Mouse (Mus musculus) cerebellum, adult 9-10 months (tissue): Measurements from ENCODE around the gene Sppl2b.

Source experiments
- DNase-seq: peaks from one replicate; pipeline ENCODE4 v3.0.0; 2022

The Sppl2b gene

DNA sequence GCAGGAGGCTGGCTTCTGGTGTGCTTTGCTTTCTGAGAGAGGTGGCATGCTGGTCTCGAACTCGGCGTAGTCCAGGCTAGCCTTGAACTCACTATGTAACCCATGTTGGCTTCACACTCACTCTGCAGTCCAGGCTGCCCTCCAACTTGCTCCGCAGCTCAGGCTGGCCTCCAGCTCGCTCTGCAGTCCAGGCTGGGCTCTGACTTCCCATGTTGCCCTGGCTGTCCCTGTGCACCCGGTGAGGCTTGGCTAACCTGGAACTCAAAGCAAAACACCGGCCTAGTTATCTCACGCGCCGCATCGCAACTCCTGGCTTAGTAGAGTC lies 636 bp downstream of the Sppl2b start:
- DNase-seq, result no peak

DNA sequence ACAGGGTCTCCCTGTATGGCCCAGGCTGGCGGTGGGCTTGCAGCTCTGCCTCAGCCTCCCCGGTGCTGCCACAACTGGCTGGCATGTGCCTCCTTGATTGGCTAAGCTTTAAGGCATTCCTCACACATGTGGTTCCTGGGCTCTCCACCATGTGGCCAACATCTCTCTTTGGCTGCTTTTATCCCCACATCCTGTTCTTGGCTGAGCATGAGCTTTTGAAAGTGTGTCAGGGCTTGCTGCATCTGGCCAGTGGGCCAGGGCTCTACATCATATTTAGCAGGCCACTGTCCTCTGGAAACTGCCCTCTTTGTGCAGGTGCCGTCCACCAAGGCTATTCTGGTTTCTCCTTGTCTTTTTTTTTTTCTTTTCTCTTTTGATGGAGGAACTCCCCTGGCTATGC lies 1.2 kb downstream of the Sppl2b start:
- DNase-seq, result no peak

DNA sequence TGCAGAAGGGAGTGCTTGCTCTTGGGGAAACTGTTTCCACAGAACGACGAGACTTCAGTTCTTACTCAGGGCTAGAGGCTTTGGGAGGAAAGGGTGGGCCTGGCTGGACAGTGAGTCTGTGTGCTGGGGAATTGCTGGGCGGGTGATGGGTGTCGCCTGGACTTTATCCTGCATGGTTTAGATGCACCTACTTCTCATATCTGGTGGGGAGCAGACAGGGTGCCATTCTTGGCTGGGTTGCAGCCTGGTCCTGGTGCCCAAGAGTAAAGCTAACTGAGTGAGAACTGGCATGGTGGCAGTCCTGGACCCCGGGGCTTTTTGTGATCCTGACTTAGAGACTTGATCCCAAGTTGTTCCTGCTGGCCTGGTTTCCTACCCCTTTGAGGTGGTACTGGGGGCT lies 1.8 kb downstream of the Sppl2b start:
- no peak for DNase-seq

DNA sequence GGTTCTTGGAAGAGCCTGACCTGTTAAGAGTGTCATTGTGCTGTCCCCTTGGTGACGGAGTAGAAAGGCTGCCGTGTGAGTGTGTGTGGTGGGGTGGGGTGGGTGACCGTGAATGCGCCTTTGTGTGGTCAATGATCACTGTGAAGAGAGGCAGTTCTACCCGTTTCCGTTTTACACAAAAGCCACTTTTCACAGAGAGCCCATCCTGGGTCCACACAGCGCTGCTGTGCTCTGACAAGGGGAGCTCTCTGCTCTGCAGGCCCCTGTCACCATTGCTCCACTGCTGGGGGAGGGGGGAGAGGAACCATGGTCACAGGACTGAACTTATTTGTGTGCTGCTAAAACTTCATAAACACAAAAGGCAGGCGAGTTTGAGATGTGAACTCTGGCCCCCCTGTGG lies 2.3 kb downstream of the Sppl2b start:
- DNase-seq, result no peak

- DNase-seq, result no peak
Measured at GRCm38 (mm10) chr10:80857848-80858247, 2.8 kb downstream of the Sppl2b start.

GRCm38 (mm10) chr10:80858350-80858935 lies 3.4 kb downstream of the Sppl2b start:
- DNase-seq, result no peak

GRCm38 (mm10) chr10:80862305-80862704 lies 7.2 kb downstream of the Sppl2b start:
- DNase-seq, result no peak

- peak; percentile 89 for DNase-seq
Measured at GRCm38 (mm10) chr10:80864446-80864845, 9.4 kb downstream of the Sppl2b start.

DNA sequence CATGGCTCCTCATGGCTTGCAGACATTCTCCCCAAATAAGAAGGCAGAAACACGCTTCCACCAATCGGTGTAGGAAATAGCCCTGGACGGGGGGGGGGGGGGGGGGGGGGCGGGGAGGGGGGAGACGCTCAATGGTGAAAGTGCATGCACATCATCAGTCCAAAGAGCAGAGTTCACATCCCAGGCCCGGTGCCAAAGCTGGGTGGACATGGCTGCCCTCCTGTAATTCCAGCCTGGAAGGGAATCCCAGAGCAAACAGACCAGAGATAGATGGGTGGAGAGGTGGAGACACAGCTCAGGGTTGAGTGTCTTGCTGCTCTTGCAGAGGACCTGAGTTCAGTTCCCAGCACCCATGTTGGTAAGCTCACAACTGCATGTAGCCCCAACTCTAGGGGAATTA lies 15.9 kb downstream of the Sppl2b start:
- no peak for DNase-seq

DNA sequence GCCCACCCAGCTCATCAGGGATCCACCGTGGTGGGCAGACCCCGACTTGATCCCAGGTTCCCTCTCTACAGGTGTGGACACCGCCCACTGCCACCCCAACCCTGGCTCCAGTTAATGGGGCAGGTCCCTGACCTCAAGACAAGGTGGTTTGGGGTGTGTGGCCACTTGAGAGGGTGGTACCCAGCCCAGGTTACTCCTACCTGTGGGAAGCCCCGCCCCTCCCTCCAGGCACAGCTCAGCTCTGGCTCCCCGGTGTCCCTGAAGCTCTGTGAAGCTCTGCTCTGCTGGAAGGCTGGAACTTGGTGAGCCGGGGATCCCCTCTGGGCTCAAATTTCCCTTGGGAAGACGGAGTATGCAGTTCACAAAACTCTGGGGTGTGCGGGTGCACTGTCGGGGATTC lies 16.5 kb downstream of the Sppl2b start, which contains the start of gene Tmprss9:
TSS of gene Tmprss9 (plus strand) at position 268 of the 400 bp plus-strand sequence.
- no peak for DNase-seq

DNA sequence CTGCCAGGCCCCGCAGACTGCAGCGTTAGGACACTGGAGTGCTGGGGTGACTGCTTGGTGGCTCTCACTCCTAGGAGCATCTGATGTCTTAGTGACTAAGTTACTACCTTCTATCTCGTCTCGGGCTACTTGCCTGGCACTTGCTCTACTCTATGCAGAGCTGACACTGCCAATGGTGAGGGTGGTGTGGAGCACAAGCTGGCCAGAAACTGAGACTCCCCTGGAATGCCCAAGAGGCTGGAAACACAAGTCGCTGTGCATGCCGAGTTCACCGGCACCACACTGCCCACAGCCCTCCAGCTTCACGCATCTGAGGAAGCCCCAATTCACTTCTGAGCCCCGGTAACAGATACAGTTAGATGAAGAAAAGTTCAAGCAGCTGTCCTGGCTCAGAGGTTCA lies 19.0 kb downstream of the Sppl2b start:
- no peak for DNase-seq

- peak; percentile 82 for DNase-seq
Measured at GRCm38 (mm10) chr10:80876028-80876427, 21.0 kb downstream of the Sppl2b start.

GRCm38 (mm10) chr10:80876594-80876993 lies 21.5 kb downstream of the Sppl2b start:
- DNase-seq, result no peak

DNA sequence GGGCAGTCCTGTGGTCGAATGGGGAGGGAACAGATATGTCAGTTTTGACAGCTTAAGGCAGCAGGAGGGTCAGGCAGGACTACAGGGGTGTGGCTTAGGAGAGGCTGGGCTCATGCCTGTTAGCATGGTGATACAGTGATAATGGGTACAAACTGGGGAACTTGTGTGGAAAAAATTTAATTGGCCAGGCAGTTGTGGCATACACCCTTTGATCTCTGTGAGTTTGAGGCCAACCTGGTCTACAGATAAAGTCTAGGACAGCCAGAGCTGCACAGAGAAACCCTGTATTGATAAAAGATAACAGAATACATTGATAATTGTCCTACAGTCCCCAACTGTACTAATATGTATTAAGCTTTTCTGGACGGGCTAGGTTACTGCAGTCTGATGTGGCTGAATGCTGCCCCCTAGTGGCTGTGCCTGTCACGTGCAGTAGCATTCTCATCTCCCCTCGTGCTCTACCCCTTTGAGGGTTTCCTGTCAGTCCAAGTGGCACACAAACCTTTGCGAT lies 25.1 kb downstream of the Sppl2b start:
- DNase-seq, result peak; percentile 79

- DNase-seq, result no peak
Measured at GRCm38 (mm10) chr10:80880901-80881300, 25.8 kb downstream of the Sppl2b start.

- DNase-seq, result peak; percentile 84
Measured at GRCm38 (mm10) chr10:80881301-80881700, 26.2 kb downstream of the Sppl2b start.

GRCm38 (mm10) chr10:80887181-80887580 lies 32.1 kb downstream of the Sppl2b start:
- peak; percentile 86 for DNase-seq

DNA sequence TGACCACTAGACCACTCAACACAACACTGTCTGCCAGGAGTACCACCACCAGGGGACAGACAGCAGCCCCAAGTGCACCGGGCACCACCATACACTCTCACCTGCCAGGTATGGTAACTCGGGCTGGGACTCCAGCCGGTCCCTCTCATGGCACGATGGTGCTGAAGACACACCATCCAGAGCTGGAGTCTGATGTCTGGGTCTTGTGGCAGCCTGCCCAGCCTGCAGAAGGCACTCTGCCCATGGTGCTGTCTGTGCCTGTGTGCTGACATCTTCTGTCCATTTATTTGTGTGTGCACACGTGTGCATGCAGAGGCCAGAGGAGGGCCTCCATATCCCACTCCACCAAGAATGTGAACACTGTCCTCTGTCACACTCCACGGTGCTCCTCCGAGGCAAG lies 40.0 kb downstream of the Sppl2b start:
- no peak for DNase-seq

GRCm38 (mm10) chr10:80895697-80896096 lies 40.6 kb downstream of the Sppl2b start:
- peak; percentile 45 for DNase-seq

GRCm38 (mm10) chr10:80896581-80897485 lies 41.8 kb downstream of the Sppl2b start:
- DNase-seq, result peak; percentile 48

GRCm38 (mm10) chr10:80897861-80898510 lies 42.9 kb downstream of the Sppl2b start:
- DNase-seq, result peak; percentile 50

DNA sequence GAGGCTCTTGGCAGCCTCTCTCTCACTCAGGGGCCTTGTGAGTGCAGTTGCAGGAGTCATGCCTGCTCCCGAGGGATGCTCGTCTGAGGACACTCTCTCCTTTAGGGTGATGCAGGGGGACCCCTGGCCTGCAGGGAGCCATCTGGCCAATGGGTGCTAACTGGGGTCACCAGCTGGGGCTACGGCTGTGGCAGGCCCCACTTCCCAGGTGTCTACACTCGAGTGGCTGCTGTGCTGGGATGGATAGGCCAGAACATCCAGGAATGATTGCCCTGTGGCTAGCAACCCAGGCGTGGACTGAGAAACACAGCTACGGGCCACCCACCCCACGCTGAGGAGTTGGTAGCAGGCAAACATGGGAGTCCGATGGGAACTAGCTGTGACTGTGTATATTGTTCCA lies 44.0 kb downstream of the Sppl2b start:
- peak; percentile 65 for DNase-seq

GRCm38 (mm10) chr10:80899591-80900317 lies 44.7 kb downstream of the Sppl2b start:
- DNase-seq, result peak; percentile 73
